Mouse (Mus musculus) spleen, adult 2 months (tissue): ENCODE measurements around the gene Lpar1. TPM values are rescaled to one million over a fixed set of nuclear protein-coding genes. Genes with fewer than 3 reads are reported as not detected.

Experiments used
- DNase-seq, 2 experiments: peaks; one replicate each; pipeline versions ENCODE4 v3.0.0 to v3.0.0-alpha.2; 2012 to 2021; ENCODE audit warnings: low spot score in 2 of 2, low read depth in 1 of 2
- H3K27ac ChIP-seq: fragments of 200-500 bp; 2 replicates; pipeline ENCODE4 v1.5.1; 2012; ENCODE audit warnings: low read length, inconsistent platforms; ENCODE audit not compliant: insufficient read depth
- H3K27me3 ChIP-seq: fragments of 200-500 bp; 2 replicates; pipeline ENCODE4 v1.6.1; 2012; ENCODE audit warnings: mild to moderate bottlenecking, moderate library complexity, low read length, inconsistent platforms; ENCODE audit not compliant: control insufficient read depth, insufficient read depth
- H3K36me3 ChIP-seq: fragments of 200-500 bp; 2 replicates; pipeline ENCODE4 v1.6.1; 2012; ENCODE audit warnings: mild to moderate bottlenecking, low read length, inconsistent platforms; ENCODE audit not compliant: control insufficient read depth, insufficient read depth
- H3K4me1 ChIP-seq: fragments of 200-500 bp; 2 replicates; pipeline ENCODE4 v1.6.1; 2011; ENCODE audit warnings: inconsistent platforms; ENCODE audit not compliant: control insufficient read depth, insufficient read depth, insufficient read length
- H3K4me3 ChIP-seq: fragments of 200-500 bp; 2 replicates; pipeline ENCODE4 v1.5.1; 2011; ENCODE audit warnings: mild to moderate bottlenecking, inconsistent platforms; ENCODE audit not compliant: insufficient read depth, insufficient read length; ENCODE audit errors: extremely low read depth
- CTCF ChIP-seq: fragments of 200-500 bp; IDR thresholded peaks from 2 replicates; pipeline ENCODE4 v1.5.1; 2011; ENCODE audit warnings: mild to moderate bottlenecking, inconsistent platforms; ENCODE audit not compliant: insufficient read depth, insufficient read length, insufficient replicate concordance; ENCODE audit errors: extremely low read depth
- POLR2A ChIP-seq: fragments of 200-500 bp; IDR thresholded peaks from 2 replicates; pipeline ENCODE4 v1.6.1; 2011; ENCODE audit warnings: low read depth, low read length, inconsistent platforms
- WGBS: fragments of 180-500 bp; shearing (Covaris S2); methylation state at CpG from one replicate; pipeline ENCODE4 v1.1.7; 2018; 5-methylcytosine and 5-hydroxymethylcytosine counted together
- polyA plus RNA-seq: library from polyadenylated mRNA; depleted of rRNA; stranded (reverse); fragments of >200 nt; gene quantifications from 2 replicates; pipeline ENCODE4 v1.2.3, GENCODE M21; 2012; rRNA removed

Lpar1 gene
- 19.7 and 27.8 TPM in 2 replicates for polyA plus RNA-seq

- Histone ChIP-seq H3K4me3 (peak within 1 kb of the TSS; percentile 48), H3K4me1 (no peaks in the 10 kb centered on the region), H3K27ac (peak within 1 kb of the TSS; percentile 50; the same call in 1 of the 2 replicates), H3K27me3 (peaks cover 5% of the 10 kb centered on the region), H3K36me3 (no peaks in the 10 kb centered on the region)
- WGBS, result 28% methylated on average over 18 of the region's 19 CpGs
- TF ChIP-seq CTCF, result no peak
- no peak for TF ChIP-seq POLR2A
- DNase-seq, result no peak
These were observed at the start of gene Lpar1 for GRCm38 (mm10) chr4:58553631-58554358. Lpar1 (minus strand) TSS chr4:58553898.

GRCm38 (mm10) chr4:58585942-58586341, 32.2 kb upstream of the Lpar1 start:
- H3K36me3 ChIP-seq, result no peaks in the 10 kb centered on the region
- no peak for TF ChIP-seq CTCF
- TF ChIP-seq POLR2A, result no peak
- H3K4me3 ChIP-seq, result no peak overlapping the region
- peak in 1 of 2 experiments; percentile 11 for DNase-seq
- H3K27me3 ChIP-seq, result no peaks in the 10 kb centered on the region
- WGBS, result 1% methylated on average over 2 of the region's 2 CpGs
- no peaks in the 10 kb centered on the region; the same call in 1 of the 2 replicates for H3K4me1 ChIP-seq
- H3K27ac ChIP-seq, result no peak overlapping the region; the same call in 1 of the 2 replicates

- Histone ChIP-seq H3K4me1 (no peaks in the 10 kb centered on the region), H3K27me3 (no peaks in the 10 kb centered on the region), H3K36me3 (no peaks in the 10 kb centered on the region), H3K4me3 (no peak overlapping the region), H3K27ac (no peak overlapping the region)
- TF ChIP-seq POLR2A (no peak), CTCF (no peak)
- DNase-seq, result no peak
- WGBS, result 48% methylated on average over 7 of the region's 7 CpGs
These were observed 27.5 kb upstream of the Lpar1 start for GRCm38 (mm10) chr4:58581191-58581590.

GRCm38 (mm10) chr4:58580516-58580915, 26.8 kb upstream of the Lpar1 start:
- no peaks in the 10 kb centered on the region for H3K36me3 ChIP-seq
- no peaks in the 10 kb centered on the region for H3K4me1 ChIP-seq
- TF ChIP-seq CTCF, result no peak
- TF ChIP-seq POLR2A, result no peak
- 92% methylated on average over 5 of the region's 5 CpGs for WGBS
- H3K27ac ChIP-seq, result no peak overlapping the region
- no peak overlapping the region for H3K4me3 ChIP-seq
- DNase-seq, result no peak
- no peaks in the 10 kb centered on the region for H3K27me3 ChIP-seq

- 81% methylated on average over 10 of the region's 10 CpGs for WGBS
- Histone ChIP-seq H3K27me3 (no peaks in the 10 kb centered on the region), H3K4me1 (no peaks in the 10 kb centered on the region), H3K36me3 (no peaks in the 10 kb centered on the region), H3K27ac (no peak overlapping the region), H3K4me3 (no peak overlapping the region)
- TF ChIP-seq POLR2A (no peak), CTCF (no peak)
- DNase-seq, result no peak
These were observed 26.4 kb upstream of the Lpar1 start for GRCm38 (mm10) chr4:58580098-58580497.

- Histone ChIP-seq H3K4me3 (no peak overlapping the region), H3K36me3 (no peaks in the 10 kb centered on the region), H3K27ac (no peak overlapping the region), H3K4me1 (no peaks in the 10 kb centered on the region), H3K27me3 (no peaks in the 10 kb centered on the region)
- WGBS, result 57% methylated on average over 2 of the region's 2 CpGs
- DNase-seq, result no peak
- no peak for TF ChIP-seq CTCF
- no peak for TF ChIP-seq POLR2A
These were observed 24.8 kb upstream of the Lpar1 start for GRCm38 (mm10) chr4:58578488-58578887.

- Histone ChIP-seq H3K27me3 (no peaks in the 10 kb centered on the region), H3K27ac (no peak overlapping the region), H3K36me3 (no peaks in the 10 kb centered on the region), H3K4me1 (no peaks in the 10 kb centered on the region), H3K4me3 (no peak overlapping the region)
- WGBS, result 60% methylated on average over 5 of the region's 5 CpGs
- DNase-seq, result no peak
- no peak for TF ChIP-seq POLR2A
- no peak for TF ChIP-seq CTCF
These were observed 23.8 kb upstream of the Lpar1 start for GRCm38 (mm10) chr4:58577382-58578048.
